Mouse (Mus musculus): ENCODE data around the gene Plscr4. TPM values are rescaled to one million over a fixed set of nuclear protein-coding genes. Genes with fewer than 3 reads are reported as not detected.

The Plscr4 gene
- polyA plus RNA-seq, 1 experiment from 2014 or later = 4.6 TPM

DNA sequence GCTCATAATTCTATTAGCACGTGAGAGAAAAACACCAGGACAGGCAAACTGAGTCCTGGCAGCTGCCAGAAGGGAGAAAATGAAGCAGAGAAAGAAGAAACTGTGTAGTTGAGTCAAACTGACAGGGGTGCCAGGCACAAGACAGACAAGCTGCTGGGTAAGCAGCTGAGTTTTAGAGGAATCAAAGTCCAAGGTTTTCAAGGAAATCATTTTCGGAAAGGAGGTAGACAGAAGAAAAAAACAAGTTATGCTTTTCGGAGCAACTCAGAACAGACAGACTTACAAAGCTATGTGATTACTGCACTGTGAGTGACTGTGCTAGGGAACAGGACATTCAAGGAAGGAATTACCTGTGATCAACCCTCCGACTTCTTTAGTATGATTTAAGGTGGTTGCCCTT lies 67.3 kb downstream of the Plscr4 start:
- Histone ChIP-seq H3K4me2 (replicated peaks; ENCODE audit: low read depth) (no peak overlapping the region), H3K9me3 (ENCODE audit: control insufficient read depth) (no peaks in the 10 kb centered on the region), H3K36me3 (ENCODE audit: control insufficient read depth, insufficient read depth) (no peaks in the 10 kb centered on the region), H3K27ac (ENCODE audit: low read depth, low read length) (no peak overlapping the region), H3K4me1 (replicated peaks; ENCODE audit: control insufficient read depth, insufficient read depth, low read length) (no peaks in the 10 kb centered on the region), H3K27me3 (replicated peaks; ENCODE audit: control insufficient read depth, insufficient read depth, low read length) (no peaks in the 10 kb centered on the region), H3K4me3 (ENCODE audit: low read depth, low read length) (no peak overlapping the region), H3K9ac (ENCODE audit: low read depth, low read length) (no peak overlapping the region)
- WGBS = 71% methylated on average over 4 of the region's 4 CpGs
- ATAC-seq = no peak
- no peak for TF ChIP-seq CTCF (IDR thresholded peaks at IDR 0.05; ENCODE audit: low read depth)

DNA sequence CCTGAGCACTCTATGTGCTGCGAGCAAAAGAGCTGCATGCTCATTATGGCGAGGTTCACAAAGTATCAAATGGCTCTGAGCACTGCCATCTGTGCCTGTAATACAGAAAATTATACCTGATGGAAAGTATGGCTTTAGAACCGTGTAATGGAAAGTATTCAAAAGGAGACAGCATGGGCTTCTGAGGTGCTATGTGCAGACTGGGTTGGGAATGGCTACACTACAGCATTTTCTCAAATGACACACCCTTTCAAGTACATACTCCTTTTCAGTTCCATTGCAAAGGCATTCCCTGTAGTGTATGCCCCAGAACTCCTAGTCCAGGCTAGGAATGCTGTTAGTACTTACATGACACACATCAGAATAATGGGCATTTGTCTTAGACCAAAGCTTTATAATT lies 72.9 kb downstream of the Plscr4 start:
- Histone ChIP-seq H3K4me1 (replicated peaks; ENCODE audit: control insufficient read depth, insufficient read depth, low read length) (no peaks in the 10 kb centered on the region), H3K9me3 (ENCODE audit: control insufficient read depth) (no peaks in the 10 kb centered on the region), H3K9ac (ENCODE audit: low read depth, low read length) (no peak overlapping the region), H3K27ac (ENCODE audit: low read depth, low read length) (no peak overlapping the region), H3K27me3 (replicated peaks; ENCODE audit: control insufficient read depth, insufficient read depth, low read length) (no peaks in the 10 kb centered on the region), H3K4me3 (ENCODE audit: low read depth, low read length) (no peak overlapping the region), H3K36me3 (ENCODE audit: control insufficient read depth, insufficient read depth) (no peaks in the 10 kb centered on the region), H3K4me2 (replicated peaks; ENCODE audit: low read depth) (no peak overlapping the region)
- ATAC-seq = no peak
- WGBS = 95% methylated on average over 3 of the region's 3 CpGs
- no peak for TF ChIP-seq CTCF (IDR thresholded peaks at IDR 0.05; ENCODE audit: low read depth)

DNA sequence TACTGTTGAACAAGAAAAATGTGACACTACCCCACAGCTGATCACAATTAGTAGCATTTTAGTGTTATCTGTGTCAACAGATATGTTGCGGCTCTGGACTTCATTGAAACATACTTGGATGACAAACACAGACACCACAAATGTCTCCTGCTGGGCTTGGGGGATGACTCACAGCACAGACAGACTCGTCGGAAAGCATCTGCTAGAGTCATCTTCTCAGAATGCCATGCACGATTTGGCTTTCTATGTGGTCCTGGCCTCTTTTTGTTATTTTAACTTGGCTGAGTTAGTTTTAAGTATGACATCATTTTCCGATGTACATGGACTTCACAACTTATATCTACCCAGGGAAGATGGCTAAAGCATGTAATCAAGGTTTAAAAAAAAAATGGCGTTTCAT lies 80.6 kb downstream of the Plscr4 start:
- H3K9me3 ChIP-seq (ENCODE audit: control insufficient read depth) = no peaks in the 10 kb centered on the region
- H3K27me3 ChIP-seq (replicated peaks; ENCODE audit: control insufficient read depth, insufficient read depth, low read length) = no peaks in the 10 kb centered on the region
- H3K27ac ChIP-seq (ENCODE audit: low read depth, low read length) = no peak overlapping the region
- no peak overlapping the region for H3K4me2 ChIP-seq (replicated peaks; ENCODE audit: low read depth)
- no peaks in the 10 kb centered on the region for H3K36me3 ChIP-seq (ENCODE audit: control insufficient read depth, insufficient read depth)
- ATAC-seq = no peak
- no peaks in the 10 kb centered on the region for H3K4me1 ChIP-seq (replicated peaks; ENCODE audit: control insufficient read depth, insufficient read depth, low read length)
- TF ChIP-seq CTCF (IDR thresholded peaks at IDR 0.05; ENCODE audit: low read depth) = no peak
- H3K9ac ChIP-seq (ENCODE audit: low read depth, low read length) = no peak overlapping the region
- no peak overlapping the region for H3K4me3 ChIP-seq (ENCODE audit: low read depth, low read length)
- 78% methylated on average over 6 of the region's 6 CpGs for whole genome bisulfite sequencing

DNA sequence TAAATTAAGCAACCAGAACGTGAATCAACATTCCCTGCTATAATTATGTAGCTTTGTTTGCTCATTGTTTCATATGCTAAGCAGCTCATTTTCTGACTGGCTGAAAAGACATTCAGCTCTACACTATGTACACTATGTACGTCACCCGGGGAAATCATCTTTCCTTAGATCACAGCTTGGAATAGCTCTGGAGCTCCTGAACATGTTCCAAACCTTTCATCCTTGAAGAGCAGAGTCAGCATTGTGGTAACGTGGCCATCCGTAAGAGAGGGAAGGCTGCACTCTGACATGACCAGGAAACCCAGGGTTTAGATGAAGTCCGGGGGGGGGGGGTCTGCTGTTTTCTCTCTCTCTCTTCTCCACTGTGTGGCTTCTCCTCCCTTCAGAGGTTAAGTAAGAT lies 81.0 kb downstream of the Plscr4 start:
- Histone ChIP-seq H3K4me2 (replicated peaks; ENCODE audit: low read depth) (no peak overlapping the region), H3K9ac (ENCODE audit: low read depth, low read length) (no peak overlapping the region), H3K9me3 (ENCODE audit: control insufficient read depth) (no peaks in the 10 kb centered on the region), H3K4me3 (ENCODE audit: low read depth, low read length) (no peak overlapping the region), H3K27me3 (replicated peaks; ENCODE audit: control insufficient read depth, insufficient read depth, low read length) (no peaks in the 10 kb centered on the region), H3K27ac (ENCODE audit: low read depth, low read length) (no peak overlapping the region), H3K4me1 (replicated peaks; ENCODE audit: control insufficient read depth, insufficient read depth, low read length) (no peaks in the 10 kb centered on the region), H3K36me3 (ENCODE audit: control insufficient read depth, insufficient read depth) (no peaks in the 10 kb centered on the region)
- WGBS = 67% methylated on average over 6 of the region's 6 CpGs
- ATAC-seq = no peak
- TF ChIP-seq CTCF (IDR thresholded peaks at IDR 0.05; ENCODE audit: low read depth) = no peak

Other genes with a start within 250 kb of the Plscr4 start
- 152 TPM in 2 replicates for gene Plscr1, start 207.6 kb upstream of the Plscr4 start, polyA plus RNA-seq (2015; fragmentation: Nextera tagmentation; extraction: Ambion mirVana)
- gene Plscr2, start 181.8 kb upstream of the Plscr4 start, polyA plus RNA-seq (2015; fragmentation: Nextera tagmentation; extraction: Ambion mirVana) = 2.8 TPM in 2 replicates
- not detected in 2 replicates for gene 1700057G04Rik, start 148.0 kb upstream of the Plscr4 start, polyA plus RNA-seq (2015; fragmentation: Nextera tagmentation; extraction: Ambion mirVana)
- 11.6 and 12.7 TPM in 2 replicates for gene Plod2, start 84.8 kb downstream of the Plscr4 start, polyA plus RNA-seq (2015; fragmentation: Nextera tagmentation; extraction: Ambion mirVana)

All from intestine, postnatal 0 days (tissue).